Mouse (Mus musculus) C2C12 (cell line): ENCODE results near the gene Fibp. TPM values are rescaled to one million over a fixed set of nuclear protein-coding genes. Genes with fewer than 3 reads are reported as not detected.

Experiments
- H3K27me3 ChIP-seq: one replicate; pipeline ENCODE4 v1.6.1; 2011; ENCODE audit not compliant: control insufficient read depth, insufficient read depth, insufficient read length
- H3K36me3 ChIP-seq: one replicate; pipeline ENCODE4 v1.6.1; 2011; ENCODE audit not compliant: control insufficient read depth, insufficient read depth
- H3K4me3 ChIP-seq: one replicate; pipeline ENCODE4 v1.5.1; 2011; ENCODE audit warnings: mild to moderate bottlenecking, control low read depth; ENCODE audit not compliant: poor library complexity, insufficient read depth, severe bottlenecking
- H3K79me2 ChIP-seq: one replicate; pipeline ENCODE4 v1.6.1; 2011; ENCODE audit not compliant: control insufficient read depth, insufficient read depth
- H3K79me3 ChIP-seq: one replicate; pipeline ENCODE4 v1.6.1; 2011; ENCODE audit warnings: low read depth, control low read depth
- H3ac ChIP-seq: one replicate; pipeline ENCODE3; 2011; ENCODE audit warnings: low read depth; ENCODE audit not compliant: control insufficient read depth, insufficient read length
- CEBPB ChIP-seq: IDR thresholded peaks from one replicate; pipeline ENCODE4 v1.6.1; 2011; ENCODE audit warnings: low read depth, mild to moderate bottlenecking, control low read depth, moderate library complexity
- CTCF ChIP-seq: IDR thresholded peaks from one replicate; pipeline ENCODE4 v1.5.1; 2011; ENCODE audit not compliant: control insufficient read depth, insufficient read depth, insufficient read length
- FOSL1 ChIP-seq: IDR thresholded peaks from one replicate; pipeline ENCODE4 v1.8.0; 2011; ENCODE audit warnings: mild to moderate bottlenecking, low read length; ENCODE audit not compliant: poor library complexity, insufficient read depth, severe bottlenecking
- MAX ChIP-seq: IDR thresholded peaks from one replicate; pipeline ENCODE4 v1.6.1; 2011; ENCODE audit warnings: mild to moderate bottlenecking, control low read depth
- MYOD1 ChIP-seq: IDR thresholded peaks from one replicate; pipeline ENCODE4 v1.6.1; 2011; ENCODE audit warnings: low read depth; ENCODE audit not compliant: control insufficient read depth, insufficient read length
- MYOG ChIP-seq: IDR thresholded peaks from one replicate; pipeline ENCODE4 v1.6.1; 2011; ENCODE audit not compliant: control insufficient read depth, insufficient read length; ENCODE audit errors: extremely low read depth
- USF1 ChIP-seq: IDR thresholded peaks from one replicate; pipeline ENCODE4 v1.6.1; 2011; ENCODE audit warnings: low read depth, mild to moderate bottlenecking, control low read depth, moderate library complexity
- polyA plus RNA-seq: library from polyadenylated mRNA; unstranded; fragments of >200 nt; fragmentation: generic; extraction: Trizol; gene quantifications from one replicate; pipeline ENCODE4 v1.2.1, GENCODE M21; 2012; ENCODE audit warnings: missing spikeins

The Fibp gene
- polyA plus RNA-seq, 1 experiment: 83.7 TPM

GRCm38 (mm10) chr19:5433951-5434350 lies 26.5 kb upstream of the Fibp start:
- H3K79me3 ChIP-seq: no peaks in the 10 kb centered on the region
- no peak overlapping the region for H3K4me3 ChIP-seq
- no peaks in the 10 kb centered on the region for H3K36me3 ChIP-seq
- TF ChIP-seq CEBPB: no peak
- TF ChIP-seq USF1: no peak
- no peak for TF ChIP-seq FOSL1
- TF ChIP-seq MYOG: no peak
- TF ChIP-seq MAX: no peak
- no peak for TF ChIP-seq CTCF
- TF ChIP-seq MYOD1: no peak
- H3ac ChIP-seq: peak overlapping the region; percentile 44
- H3K79me2 ChIP-seq: no peaks in the 10 kb centered on the region
- H3K27me3 ChIP-seq: no peaks in the 10 kb centered on the region

GRCm38 (mm10) chr19:5444371-5444908 lies 16.0 kb upstream of the Fibp start:
- TF ChIP-seq CEBPB (peak; percentile 98), FOSL1 (no peak), MAX (peak; percentile 26), USF1 (peak; percentile 92)
- no peaks in the 10 kb centered on the region for H3K27me3 ChIP-seq
- peaks cover 31% of the 10 kb centered on the region for H3K79me2 ChIP-seq

GRCm38 (mm10) chr19:5444954-5445353 lies 15.5 kb upstream of the Fibp start:
- Histone ChIP-seq H3K4me3 (no peak overlapping the region), H3K27me3 (no peaks in the 10 kb centered on the region)
- TF ChIP-seq CTCF: no peak
- TF ChIP-seq MYOG: no peak
- peak; percentile 61 for TF ChIP-seq MAX
- no peak for TF ChIP-seq CEBPB
- TF ChIP-seq FOSL1: peak; percentile 40
- peak; percentile 63 for TF ChIP-seq MYOD1
- TF ChIP-seq USF1: no peak

More at GRCm38 (mm10) chr19:5444371-5444908, 16.0 kb upstream of the Fibp start:
- H3K4me3 ChIP-seq: no peak overlapping the region
- H3K79me3 ChIP-seq: peaks cover 15% of the 10 kb centered on the region
- H3ac ChIP-seq: peak overlapping the region; percentile 1
- H3K36me3 ChIP-seq: peaks cover 4% of the 10 kb centered on the region

GRCm38 (mm10) chr19:5445747-5446146 lies 14.7 kb upstream of the Fibp start:
- TF ChIP-seq CTCF: no peak
- no peak for TF ChIP-seq FOSL1
- TF ChIP-seq MYOD1: peak; percentile 89
- TF ChIP-seq MAX: no peak
- no peak for TF ChIP-seq CEBPB
- no peaks in the 10 kb centered on the region for H3K27me3 ChIP-seq
- H3K79me2 ChIP-seq: peaks cover 44% of the 10 kb centered on the region
- peaks cover 17% of the 10 kb centered on the region for H3K36me3 ChIP-seq
- H3K4me3 ChIP-seq: no peak overlapping the region
- H3ac ChIP-seq: no peak overlapping the region
- peaks cover 28% of the 10 kb centered on the region for H3K79me3 ChIP-seq

More at GRCm38 (mm10) chr19:5444954-5445353, 15.5 kb upstream of the Fibp start:
- Histone ChIP-seq H3K79me2 (peaks cover 36% of the 10 kb centered on the region), H3ac (peak overlapping the region; percentile 1), H3K79me3 (peaks cover 20% of the 10 kb centered on the region), H3K36me3 (peaks cover 9% of the 10 kb centered on the region)

- Histone ChIP-seq H3ac (peak within 1 kb of the TSS; percentile 80), H3K79me2 (peaks cover 64% of the 10 kb centered on the region), H3K27me3 (no peaks in the 10 kb centered on the region), H3K36me3 (peaks cover 36% of the 10 kb centered on the region), H3K79me3 (peaks cover 46% of the 10 kb centered on the region), H3K4me3 (peak within 1 kb of the TSS; percentile 99)
- peak; percentile 23 for TF ChIP-seq CEBPB
- TF ChIP-seq MYOG: no peak
These were observed 12.7 kb upstream of the Fibp start, which contains the start of gene Fosl1 for GRCm38 (mm10) chr19:5447515-5448353. TSS of gene Fosl1 (plus strand) at chr19:5447547.
